Mouse (Mus musculus) CH12.LX (cell line): Measurements from ENCODE around the gene Gm49388. TPM values are rescaled to one million over a fixed set of nuclear protein-coding genes. Genes with fewer than 3 reads are reported as not detected.

Experiments used
- DNase-seq: peaks from one replicate; pipeline ENCODE4 v3.0.0-alpha.2; 2013; ENCODE audit errors: extremely low read depth
- H3K27ac ChIP-seq: 2 replicates; pipeline ENCODE4 v1.5.1; 2012; ENCODE audit warnings: low read depth, mild to moderate bottlenecking, control low read depth, moderate library complexity; ENCODE audit not compliant: insufficient read depth
- H3K27me3 ChIP-seq: replicated peaks from 2 replicates; pipeline ENCODE3; 2012; ENCODE audit warnings: inconsistent platforms
- H3K36me3 ChIP-seq, 2 experiments: replicated peaks in 1 of 2; 2 replicates each; pipeline versions ENCODE3 to v1.6.1; 2012; ENCODE audit warnings: inconsistent platforms in 1 of 2, low read length in 1 of 2, mild to moderate bottlenecking in 1 of 2, mixed read lengths in 1 of 2, moderate library complexity in 1 of 2; ENCODE audit not compliant: control insufficient read depth in 1 of 2, insufficient read depth in 1 of 2
- H3K4me1 ChIP-seq, 2 experiments: 2 replicates each; pipeline ENCODE4 v1.6.1; 2012; ENCODE audit warnings: inconsistent platforms in 1 of 2, moderate library complexity in 1 of 2; ENCODE audit not compliant: insufficient read depth in 2 of 2, control insufficient read depth in 1 of 2
- H3K4me2 ChIP-seq: 2 replicates; pipeline ENCODE4 v1.6.1; 2012; ENCODE audit warnings: low read depth, mild to moderate bottlenecking, control low read depth; ENCODE audit not compliant: poor library complexity, insufficient read depth, severe bottlenecking
- H3K4me3 ChIP-seq, 3 experiments: fragments of 150-350 bp in 1 of 3; sonication (generic) in 1 of 3; replicated peaks in 1 of 3; 2 replicates each; pipeline versions ENCODE3 to v1.5.1; 2011 to 2012; ENCODE audit warnings: low read depth in 2 of 3, low read length in 2 of 3, mild to moderate bottlenecking in 2 of 3, moderate library complexity in 2 of 3, control low read depth in 1 of 3, improper control_type of control experiment in 1 of 3, inconsistent platforms in 1 of 3, mixed read lengths in 1 of 3; ENCODE audit not compliant: poor library complexity in 1 of 3
- H3K79me2 ChIP-seq: replicated peaks from 2 replicates; pipeline ENCODE4 v1.6.1; 2012; ENCODE audit warnings: mild to moderate bottlenecking, moderate library complexity; ENCODE audit not compliant: control insufficient read depth, poor library complexity, insufficient read depth, severe bottlenecking; ENCODE audit errors: extremely low read depth
- H3K9ac ChIP-seq: 2 replicates; pipeline ENCODE4 v1.6.1; 2012; ENCODE audit warnings: low read depth, mild to moderate bottlenecking, control low read depth, moderate library complexity; ENCODE audit not compliant: insufficient read depth
- H3K9me3 ChIP-seq: replicated peaks from 2 replicates; pipeline ENCODE3; 2012; ENCODE audit warnings: low read length, inconsistent platforms, mixed read lengths
- CHD1 ChIP-seq: IDR thresholded peaks from 2 replicates; pipeline ENCODE4 v1.6.1; 2012; ENCODE audit warnings: low read depth, low read length, improper control_type of control experiment, inconsistent platforms
- CTCF ChIP-seq, 2 experiments: IDR thresholded peaks in 1 of 2; conservative IDR thresholded peaks in 1 of 2; 2 replicates each; pipeline ENCODE4 v1.5.1; 2011 to 2012; ENCODE audit warnings: low read depth in 2 of 2, low read length in 2 of 2, improper control_type of control experiment in 1 of 2, inconsistent platforms in 1 of 2, mild to moderate bottlenecking in 1 of 2, moderate library complexity in 1 of 2
- E2F4 ChIP-seq: IDR thresholded peaks from 2 replicates; pipeline ENCODE4 v1.6.1; 2011; ENCODE audit warnings: low read depth, low read length, improper control_type of control experiment; ENCODE audit not compliant: insufficient replicate concordance
- ELF1 ChIP-seq: IDR thresholded peaks from 2 replicates; pipeline ENCODE4 v1.6.1; 2014; ENCODE audit warnings: low read depth, mild to moderate bottlenecking, inconsistent platforms, low read length, improper control_type of control experiment
- GABPA ChIP-seq: IDR thresholded peaks from 2 replicates; pipeline ENCODE4 v1.6.1; 2012; ENCODE audit warnings: low read depth, low read length, improper control_type of control experiment, inconsistent platforms; ENCODE audit not compliant: insufficient replicate concordance
- JUN ChIP-seq: IDR thresholded peaks from 2 replicates; pipeline ENCODE4 v1.6.1; 2011; ENCODE audit warnings: low read depth, mild to moderate bottlenecking, low read length, improper control_type of control experiment, moderate library complexity; ENCODE audit not compliant: insufficient read depth
- KAT2A ChIP-seq: IDR thresholded peaks from 2 replicates; pipeline ENCODE4 v1.6.1; 2012; ENCODE audit warnings: low read length, improper control_type of control experiment, inconsistent platforms; ENCODE audit not compliant: insufficient replicate concordance
- MXI1 ChIP-seq: IDR thresholded peaks from 2 replicates; pipeline ENCODE4 v1.6.1; 2011; ENCODE audit warnings: mild to moderate bottlenecking, low read depth, low read length, improper control_type of control experiment
- MYC ChIP-seq: IDR thresholded peaks from 2 replicates; pipeline ENCODE4 v1.6.1; 2011; ENCODE audit warnings: low read depth, mild to moderate bottlenecking, improper control_type of control experiment, low read length
- NRF1 ChIP-seq: IDR thresholded peaks from 2 replicates; pipeline ENCODE4 v1.6.1; 2014; ENCODE audit warnings: low read depth, mild to moderate bottlenecking, inconsistent platforms, low read length, improper control_type of control experiment, moderate library complexity
- PAX5 ChIP-seq: IDR thresholded peaks from 2 replicates; pipeline ENCODE4 v1.6.1; 2012; ENCODE audit warnings: low read length, inconsistent platforms, mixed read lengths
- RAD21 ChIP-seq: IDR thresholded peaks from 2 replicates; pipeline ENCODE4 v1.6.1; 2011; ENCODE audit warnings: low read depth, mild to moderate bottlenecking, low read length, improper control_type of control experiment, moderate library complexity
- RCOR1 ChIP-seq: conservative IDR thresholded peaks from 2 replicates; pipeline ENCODE4 v1.6.1; 2012; ENCODE audit warnings: low read depth, mild to moderate bottlenecking, inconsistent platforms, low read length, improper control_type of control experiment
- ZNF384 ChIP-seq: IDR thresholded peaks from 2 replicates; pipeline ENCODE4 v1.6.1; 2012; ENCODE audit warnings: low read depth, low read length, improper control_type of control experiment, inconsistent platforms
- dilution Hi-C: fragments of 300-500 bp; cut with MboI; formaldehyde crosslinking; loops from 2 replicates; pipeline ENCODE4 v1.14.3; 2020; ENCODE audit warnings: low sequenced_read_pairs; ENCODE audit not compliant: extremely low pct_unique_long_range_greater_than_20kb, extremely low pct_ligation_motif_present
- in situ Hi-C: fragments of 300-500 bp; cut with MboI; formaldehyde crosslinking; loops from 3 replicates; pipeline ENCODE4 v1.14.3; 2019; ENCODE audit warnings: low sequenced_read_pairs, low pct_ligation_motif_present, low pct_unique_long_range_greater_than_20kb, mixed read lengths
- polyA plus RNA-seq: library from polyadenylated mRNA; unstranded; fragments of >175 nt; gene quantifications from 2 replicates; pipeline ENCODE4 v1.2.1, GENCODE M21; 2012; ENCODE audit warnings: low read depth; ENCODE audit not compliant: insufficient read length
- total RNA-seq, 2 experiments: library from RNA; depleted of rRNA; stranded (reverse); fragments of 300-350 nt in 1 of 2; fragments of >200 nt in 1 of 2; gene quantifications; 2 replicates each; pipeline ENCODE4 v1.2.3; 2012 to 2014

Gm49388 gene
- total and polyA plus RNA-seq, 3 experiments = 0.98 to 4.3 TPM; not detected in 1

DNA sequence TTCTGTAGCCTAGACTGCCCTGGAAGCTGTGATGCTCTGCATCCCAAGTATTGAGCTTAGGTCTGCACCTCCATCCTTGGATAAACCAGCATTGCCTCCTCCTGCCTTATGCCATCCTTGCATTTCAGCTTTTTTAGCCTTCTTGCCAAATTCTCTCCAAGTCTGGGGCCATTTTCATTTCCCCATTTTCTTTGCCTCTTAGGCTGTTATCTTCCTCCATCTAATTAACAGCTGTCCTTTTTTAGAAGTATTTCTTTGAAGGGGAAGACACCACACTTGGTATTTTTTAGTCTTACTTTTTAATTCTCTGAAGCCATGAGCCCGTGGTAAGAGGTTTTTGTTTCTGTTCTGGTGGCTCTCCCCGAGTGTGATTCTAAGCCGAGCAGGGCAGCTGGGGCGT lies 21.8 kb upstream of the Gm49388 start:
- no peaks in the 10 kb centered on the region for H3K9me3 ChIP-seq
- H3K4me2 ChIP-seq = no peak overlapping the region
- in situ Hi-C loops (loop anchor here (5.0 to 25.0 kb wide), 2 partner anchors 401 to 661 kb away; no protein-coding TSS in a partner anchor), dilution Hi-C loops (no loop called here)
- peaks cover 0 to 48% of the 10 kb centered on the region in 2 experiments; a peak in 3 of 4 replicates for H3K4me1 ChIP-seq
- no peak overlapping the region for H3K9ac ChIP-seq
- H3K4me3 ChIP-seq = no peak overlapping the region
- no peaks in the 10 kb centered on the region for H3K79me2 ChIP-seq
- no peak for DNase-seq
- H3K27me3 ChIP-seq = no peaks in the 10 kb centered on the region
- H3K27ac ChIP-seq = no peak overlapping the region
- no peak for TF ChIP-seq KAT2A
- TF ChIP-seq PAX5 = no peak
- no peak for TF ChIP-seq NRF1
- no peak for TF ChIP-seq RAD21
- TF ChIP-seq, all 38 proteins: peak for 0
- peaks cover 37 to 65% of the 10 kb centered on the region in 2 experiments for H3K36me3 ChIP-seq

- Histone ChIP-seq H3K4me1 (peaks cover 0 to 42% of the 10 kb centered on the region in 2 experiments; a peak in 3 of 4 replicates), H3K9me3 (no peaks in the 10 kb centered on the region), H3K4me2 (no peak overlapping the region), H3K9ac (no peak overlapping the region), H3K27me3 (no peaks in the 10 kb centered on the region)
- no peak for DNase-seq
- in situ Hi-C loops (loop anchor here (25.0 kb wide), 1 partner anchor 403 kb away; no protein-coding TSS in a partner anchor), dilution Hi-C loops (no loop called here)
- TF ChIP-seq MYC (no peak), PAX5 (no peak), MXI1 (no peak), JUN (no peak), RCOR1 (no peak), CHD1 (no peak), CTCF (conservative IDR thresholded peaks at IDR 0.05 in 1 of 2, IDR thresholded peaks at IDR 0.05 in 1 of 2; ENCODE audit: low read depth in 2 of 2, low read length in 2 of 2) (no peak), GABPA (no peak), ZNF384 (no peak), ELF1 (no peak), E2F4 (no peak), NRF1 (no peak), KAT2A (no peak)
- TF ChIP-seq, all 38 proteins: peak for 0
- peaks cover 37 to 58% of the 10 kb centered on the region in 2 experiments for H3K36me3 ChIP-seq
- H3K27ac ChIP-seq = no peak overlapping the region
- H3K79me2 ChIP-seq = peaks cover 10% of the 10 kb centered on the region
- H3K4me3 ChIP-seq = no peak overlapping the region
These were observed 19.7 kb upstream of the Gm49388 start for GRCm38 (mm10) chr7:127765756-127766155.
